Mouse (Mus musculus): ENCODE measurements around the gene Egflam. TPM values are rescaled to one million over a fixed set of nuclear protein-coding genes. Genes with fewer than 3 reads are reported as not detected.

Egflam gene
- polyA plus RNA-seq, 1 experiment from 2014 or later: 9.4 TPM

- WGBS: 55% methylated on average over 5 of the region's 5 CpGs
- no peaks in the 10 kb centered on the region for H3K27me3 ChIP-seq (replicated peaks)
- H3K4me1 ChIP-seq: no peaks in the 10 kb centered on the region
- H3K9ac ChIP-seq: no peak overlapping the region
- H3K9me3 ChIP-seq: no peaks in the 10 kb centered on the region
- peak; percentile 73 for ATAC-seq (replicated peaks)
- H3K4me3 ChIP-seq: no peak overlapping the region
- no peak overlapping the region for H3K4me2 ChIP-seq
- H3K27ac ChIP-seq: no peak overlapping the region
- no peaks in the 10 kb centered on the region for H3K36me3 ChIP-seq (replicated peaks)
Observed at GRCm38 (mm10) chr15:7340703-7341309, 57.4 kb downstream of the Egflam start.

GRCm38 (mm10) chr15:7334517-7335298, 63.5 kb downstream of the Egflam start:
- Histone ChIP-seq H3K4me1 (no peaks in the 10 kb centered on the region), H3K27me3 (replicated peaks) (no peaks in the 10 kb centered on the region), H3K4me2 (no peak overlapping the region), H3K27ac (no peak overlapping the region), H3K9me3 (no peaks in the 10 kb centered on the region), H3K9ac (no peak overlapping the region), H3K4me3 (no peak overlapping the region), H3K36me3 (replicated peaks) (no peaks in the 10 kb centered on the region)
- ATAC-seq (replicated peaks): peak; percentile 77
- WGBS: 78% methylated on average over 11 of the region's 11 CpGs

GRCm38 (mm10) chr15:7332875-7333274, 65.3 kb downstream of the Egflam start:
- Histone ChIP-seq H3K27ac (no peak overlapping the region), H3K9ac (no peak overlapping the region), H3K36me3 (replicated peaks) (no peaks in the 10 kb centered on the region), H3K9me3 (no peaks in the 10 kb centered on the region), H3K4me2 (no peak overlapping the region), H3K4me1 (no peaks in the 10 kb centered on the region), H3K27me3 (replicated peaks) (no peaks in the 10 kb centered on the region), H3K4me3 (no peak overlapping the region)
- ATAC-seq (replicated peaks): no peak
- 91% methylated on average over 1 of the region's 1 CpGs for WGBS

GRCm38 (mm10) chr15:7322599-7323311, 75.4 kb downstream of the Egflam start:
- Histone ChIP-seq H3K4me3 (no peak overlapping the region), H3K9me3 (no peaks in the 10 kb centered on the region), H3K4me1 (no peaks in the 10 kb centered on the region), H3K36me3 (replicated peaks) (no peaks in the 10 kb centered on the region), H3K27me3 (replicated peaks) (no peaks in the 10 kb centered on the region), H3K4me2 (no peak overlapping the region), H3K27ac (no peak overlapping the region), H3K9ac (no peak overlapping the region)
- ATAC-seq (replicated peaks): no peak
- 83% methylated on average over 2 of the region's 2 CpGs for WGBS

- H3K27ac ChIP-seq: no peak overlapping the region
- H3K9me3 ChIP-seq: no peaks in the 10 kb centered on the region
- H3K36me3 ChIP-seq (replicated peaks): no peaks in the 10 kb centered on the region
- ATAC-seq (replicated peaks): no peak
- no peak overlapping the region for H3K4me2 ChIP-seq
- H3K4me1 ChIP-seq: no peaks in the 10 kb centered on the region
- WGBS: 61% methylated on average over 4 of the region's 4 CpGs
- H3K27me3 ChIP-seq (replicated peaks): no peaks in the 10 kb centered on the region
- no peak overlapping the region for H3K4me3 ChIP-seq
- no peak overlapping the region for H3K9ac ChIP-seq
Observed at GRCm38 (mm10) chr15:7320901-7321300, 77.3 kb downstream of the Egflam start.

- Histone ChIP-seq H3K36me3 (replicated peaks) (no peaks in the 10 kb centered on the region), H3K9me3 (no peaks in the 10 kb centered on the region), H3K4me3 (no peak overlapping the region), H3K27me3 (replicated peaks) (no peaks in the 10 kb centered on the region), H3K27ac (no peak overlapping the region), H3K4me1 (no peaks in the 10 kb centered on the region), H3K9ac (no peak overlapping the region), H3K4me2 (no peak overlapping the region)
- no peak for ATAC-seq (replicated peaks)
- 91% methylated on average over 9 of the region's 9 CpGs for WGBS
Observed at GRCm38 (mm10) chr15:7315539-7315938, 82.7 kb downstream of the Egflam start.

- 84% methylated on average over 4 of the region's 4 CpGs for WGBS
- Histone ChIP-seq H3K4me3 (no peak overlapping the region), H3K27me3 (replicated peaks) (no peaks in the 10 kb centered on the region), H3K4me1 (no peaks in the 10 kb centered on the region), H3K9ac (no peak overlapping the region), H3K27ac (no peak overlapping the region), H3K36me3 (replicated peaks) (no peaks in the 10 kb centered on the region), H3K4me2 (no peak overlapping the region), H3K9me3 (no peaks in the 10 kb centered on the region)
- no peak for ATAC-seq (replicated peaks)
Observed at GRCm38 (mm10) chr15:7308711-7309110, 89.5 kb downstream of the Egflam start.

- no peak overlapping the region for H3K4me3 ChIP-seq
- H3K27ac ChIP-seq: no peak overlapping the region
- no peak overlapping the region for H3K4me2 ChIP-seq
- H3K9me3 ChIP-seq: no peaks in the 10 kb centered on the region
- no peak for ATAC-seq (replicated peaks)
- 91% methylated on average over 1 of the region's 1 CpGs for WGBS
- H3K4me1 ChIP-seq: no peaks in the 10 kb centered on the region
- H3K27me3 ChIP-seq (replicated peaks): no peaks in the 10 kb centered on the region
- H3K36me3 ChIP-seq (replicated peaks): no peaks in the 10 kb centered on the region
- H3K9ac ChIP-seq: no peak overlapping the region
Observed at GRCm38 (mm10) chr15:7299892-7300291, 98.3 kb downstream of the Egflam start.

- Histone ChIP-seq H3K4me3 (no peak overlapping the region), H3K9me3 (no peaks in the 10 kb centered on the region), H3K27me3 (replicated peaks) (no peaks in the 10 kb centered on the region), H3K9ac (no peak overlapping the region), H3K36me3 (replicated peaks) (no peaks in the 10 kb centered on the region), H3K4me1 (peaks cover 5% of the 10 kb centered on the region), H3K4me2 (no peak overlapping the region), H3K27ac (no peak overlapping the region)
- ATAC-seq (replicated peaks): no peak
- 98% methylated on average over 1 of the region's 1 CpGs for WGBS
Observed at GRCm38 (mm10) chr15:7295199-7295598, 103.0 kb downstream of the Egflam start.

GRCm38 (mm10) chr15:7292854-7293253, 105.3 kb downstream of the Egflam start:
- Histone ChIP-seq H3K36me3 (replicated peaks) (no peaks in the 10 kb centered on the region), H3K27ac (no peak overlapping the region), H3K4me3 (no peak overlapping the region), H3K9ac (no peak overlapping the region), H3K4me1 (peaks cover 5% of the 10 kb centered on the region), H3K9me3 (no peaks in the 10 kb centered on the region), H3K4me2 (no peak overlapping the region), H3K27me3 (replicated peaks) (no peaks in the 10 kb centered on the region)
- ATAC-seq (replicated peaks): peak; percentile 80

GRCm38 (mm10) chr15:7290003-7290402, 108.2 kb downstream of the Egflam start:
- ATAC-seq (replicated peaks): no peak
- Histone ChIP-seq H3K36me3 (replicated peaks) (no peaks in the 10 kb centered on the region), H3K4me1 (peaks cover 5% of the 10 kb centered on the region), H3K27me3 (replicated peaks) (no peaks in the 10 kb centered on the region), H3K9ac (no peak overlapping the region), H3K27ac (no peak overlapping the region), H3K4me3 (no peak overlapping the region), H3K4me2 (no peak overlapping the region), H3K9me3 (no peaks in the 10 kb centered on the region)
- WGBS: 86% methylated on average over 4 of the region's 4 CpGs

- H3K27ac ChIP-seq: no peak overlapping the region
- 81% methylated on average over 14 of the region's 14 CpGs for WGBS
- no peak overlapping the region for H3K9ac ChIP-seq
- no peaks in the 10 kb centered on the region for H3K27me3 ChIP-seq (replicated peaks)
- H3K4me1 ChIP-seq: peaks cover 5% of the 10 kb centered on the region
- no peak overlapping the region for H3K4me3 ChIP-seq
- ATAC-seq (replicated peaks): no peak
- no peaks in the 10 kb centered on the region for H3K9me3 ChIP-seq
- H3K36me3 ChIP-seq (replicated peaks): no peaks in the 10 kb centered on the region
- H3K4me2 ChIP-seq: no peak overlapping the region
Observed at GRCm38 (mm10) chr15:7289516-7289915, 108.7 kb downstream of the Egflam start.

All from midbrain, embryonic 15.5 days (tissue).